Mouse (Mus musculus) liver, embryonic 11.5 days (tissue): ENCODE data around the gene Gm49510. TPM values are rescaled to one million over a fixed set of nuclear protein-coding genes. Genes with fewer than 3 reads are reported as not detected.

Experiments used
- ATAC-seq: fragments of 200-750 bp; cut with Nextera tagmentation; replicated peaks from 2 replicates; pipeline ENCODE4 v1.8.0; 2017; ENCODE audit warnings: moderate number of reproducible peaks, mild to moderate bottlenecking, moderate TSS enrichment, moderate library complexity; ENCODE audit not compliant: low FRiP score
- DNase-seq: peaks from one replicate; pipeline ENCODE4 v3.0.0-alpha.2; 2017; ENCODE audit warnings: low spot score
- H3K27ac ChIP-seq: fragments of 300-500 bp; sonication (generic); 2 replicates; pipeline ENCODE4 v1.5.1; 2014; ENCODE audit warnings: mild to moderate bottlenecking, low read depth, low read length, control low read depth
- H3K27me3 ChIP-seq: fragments of 300-500 bp; sonication (generic); replicated peaks from 2 replicates; pipeline ENCODE4 v1.6.1; 2014; ENCODE audit warnings: low read length, mixed read lengths; ENCODE audit not compliant: control insufficient read depth, insufficient read depth
- H3K36me3 ChIP-seq: fragments of 300-500 bp; sonication (generic); 2 replicates; pipeline ENCODE4 v1.6.1; 2014; ENCODE audit warnings: mild to moderate bottlenecking, low read length, moderate library complexity, mixed read lengths; ENCODE audit not compliant: control insufficient read depth, insufficient read depth
- H3K4me1 ChIP-seq: fragments of 300-500 bp; sonication (generic); replicated peaks from 2 replicates; pipeline ENCODE4 v1.6.1; 2014; ENCODE audit warnings: low read length, mixed read lengths; ENCODE audit not compliant: control insufficient read depth, insufficient read depth
- H3K4me2 ChIP-seq: fragments of 300-500 bp; sonication (generic); 2 replicates; pipeline ENCODE4 v1.6.1; 2014; ENCODE audit warnings: mild to moderate bottlenecking, control low read depth, moderate library complexity
- H3K4me3 ChIP-seq: fragments of 300-500 bp; sonication (generic); 2 replicates; pipeline ENCODE4 v1.5.1; 2014; ENCODE audit warnings: low read depth, low read length, control low read depth
- H3K9ac ChIP-seq: fragments of 300-500 bp; sonication (generic); 2 replicates; pipeline ENCODE4 v1.6.1; 2014; ENCODE audit warnings: low read depth, low read length, control low read depth
- H3K9me3 ChIP-seq: fragments of 300-500 bp; sonication (generic); 2 replicates; pipeline ENCODE4 v1.6.1; 2016; ENCODE audit warnings: low read length, inconsistent platforms, mixed read lengths; ENCODE audit not compliant: control insufficient read depth
- WGBS: fragments of 180-500 bp; shearing (Covaris S2); extraction: QIAGEN DNeasy Blood & Tissue Kit; methylation state at CpG from one replicate; pipeline ENCODE4 v1.1.7; 2014; 5-methylcytosine and 5-hydroxymethylcytosine counted together
- polyA plus RNA-seq: library from polyadenylated mRNA; unstranded; fragments of >200 nt; fragmentation: Nextera tagmentation; extraction: Ambion mirVana; gene quantifications from 2 replicates; pipeline ENCODE4 v1.2.1, GENCODE M21; 2014

Gm49510 gene
- polyA plus RNA-seq, 1 experiment from 2014 or later = 0.55 TPM

DNA sequence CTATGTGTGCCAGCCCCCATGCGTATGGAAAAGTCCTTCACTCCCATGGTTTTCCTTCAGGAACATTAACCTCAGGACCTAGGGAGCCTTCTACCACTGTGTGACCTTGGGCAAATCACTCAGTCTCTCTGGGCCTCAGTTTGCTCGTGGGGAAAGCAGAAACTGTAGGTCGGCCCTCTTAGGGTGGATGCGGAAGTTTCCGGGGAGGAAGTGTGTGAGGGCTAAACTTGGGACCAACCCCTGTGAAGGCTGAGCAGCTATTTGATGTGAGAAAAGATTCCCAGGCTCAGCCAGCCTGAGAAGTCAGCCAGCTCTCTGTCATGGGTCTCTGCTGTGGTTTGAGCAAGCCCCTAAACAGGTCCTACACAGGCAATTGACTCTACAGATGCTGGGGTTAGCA lies 37.2 kb upstream of the Gm49510 start:
- 75% methylated on average over 5 of the region's 5 CpGs for WGBS
- Histone ChIP-seq H3K4me1 (peaks cover 7% of the 10 kb centered on the region), H3K4me3 (no peak overlapping the region), H3K36me3 (no peaks in the 10 kb centered on the region), H3K9ac (no peak overlapping the region), H3K27ac (no peak overlapping the region), H3K9me3 (no peaks in the 10 kb centered on the region), H3K4me2 (no peak overlapping the region), H3K27me3 (no peaks in the 10 kb centered on the region)
- ATAC-seq (no peak), DNase-seq (no peak)

DNA sequence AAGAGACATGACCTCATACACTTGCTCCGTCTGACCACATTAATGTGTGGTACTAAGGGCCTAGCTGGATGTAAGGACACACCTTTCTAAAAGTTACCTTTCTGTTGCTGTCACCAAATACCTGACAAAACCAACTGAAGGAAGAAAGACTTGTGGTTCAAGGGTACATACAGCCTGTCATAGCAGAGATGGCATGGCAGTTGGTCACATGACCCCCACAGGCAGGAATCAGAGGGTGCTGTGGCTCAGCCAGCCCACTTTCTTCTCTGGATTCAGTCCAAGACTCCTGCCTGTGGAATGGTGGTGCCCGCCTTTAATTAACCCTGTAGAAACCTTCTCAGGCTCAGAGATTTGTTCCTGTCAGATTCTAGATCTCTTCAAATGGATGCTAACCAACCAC lies 36.3 kb upstream of the Gm49510 start:
- WGBS = 75% methylated on average over 2 of the region's 2 CpGs
- DNase-seq (no peak), ATAC-seq (no peak)
- Histone ChIP-seq H3K27ac (no peak overlapping the region), H3K4me1 (peaks cover 7% of the 10 kb centered on the region), H3K4me3 (no peak overlapping the region), H3K27me3 (no peaks in the 10 kb centered on the region), H3K36me3 (no peaks in the 10 kb centered on the region), H3K4me2 (no peak overlapping the region), H3K9ac (no peak overlapping the region), H3K9me3 (no peaks in the 10 kb centered on the region)

- WGBS = 33% methylated on average over 13 of the region's 13 CpGs
- H3K9ac ChIP-seq = no peak overlapping the region
- no peak for DNase-seq
- H3K36me3 ChIP-seq = no peaks in the 10 kb centered on the region
- H3K4me2 ChIP-seq = no peak overlapping the region
- ATAC-seq = no peak
- H3K27me3 ChIP-seq = no peaks in the 10 kb centered on the region
- no peak overlapping the region for H3K4me3 ChIP-seq
- peaks cover 5% of the 10 kb centered on the region for H3K4me1 ChIP-seq
- no peaks in the 10 kb centered on the region for H3K9me3 ChIP-seq
- H3K27ac ChIP-seq = no peak overlapping the region
Observed at GRCm38 (mm10) chr15:78863852-78864253, 35.6 kb upstream of the Gm49510 start.

- no peak overlapping the region for H3K4me3 ChIP-seq
- no peaks in the 10 kb centered on the region for H3K36me3 ChIP-seq
- no peaks in the 10 kb centered on the region; the same call in 1 of the 2 replicates for H3K4me1 ChIP-seq
- H3K9ac ChIP-seq = no peak overlapping the region
- DNase-seq = no peak
- ATAC-seq = no peak
- H3K27ac ChIP-seq = peak overlapping the region; percentile 66
- H3K4me2 ChIP-seq = no peak overlapping the region
- no peaks in the 10 kb centered on the region for H3K9me3 ChIP-seq
- WGBS = 49% methylated on average over 9 of the region's 9 CpGs
- H3K27me3 ChIP-seq = no peaks in the 10 kb centered on the region
Observed at GRCm38 (mm10) chr15:78868398-78868797, 31.1 kb upstream of the Gm49510 start.

- Histone ChIP-seq H3K27me3 (no peaks in the 10 kb centered on the region), H3K9me3 (no peaks in the 10 kb centered on the region), H3K36me3 (no peaks in the 10 kb centered on the region), H3K27ac (peak overlapping the region; percentile 66), H3K4me3 (no peak overlapping the region), H3K9ac (no peak overlapping the region), H3K4me1 (no peaks in the 10 kb centered on the region; the same call in 1 of the 2 replicates), H3K4me2 (no peak overlapping the region)
- DNase-seq = no peak
- no peak for ATAC-seq
- 70% methylated on average over 7 of the region's 7 CpGs for WGBS
Observed at GRCm38 (mm10) chr15:78868826-78869233, 30.6 kb upstream of the Gm49510 start.

DNA sequence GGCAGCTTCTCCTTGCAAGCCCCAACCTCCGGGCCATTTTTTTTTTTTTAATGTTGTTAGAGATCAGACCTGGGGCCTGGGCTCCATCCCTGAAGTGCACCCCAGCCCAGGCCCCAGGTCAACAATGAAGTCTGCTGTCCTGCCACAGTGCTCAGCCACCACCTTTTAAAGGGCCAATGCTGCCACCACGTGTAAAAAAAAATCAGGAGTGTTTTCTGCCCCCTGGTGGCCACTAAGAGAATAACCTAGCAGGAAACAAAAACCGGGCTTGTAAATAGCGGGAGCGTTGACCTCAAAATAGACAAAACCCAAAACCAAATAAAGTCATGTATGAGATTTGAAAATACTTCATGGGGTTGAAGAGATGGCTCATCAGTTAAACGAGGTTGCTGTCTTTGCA lies 29.7 kb upstream of the Gm49510 start:
- Histone ChIP-seq H3K4me3 (no peak overlapping the region), H3K4me1 (no peaks in the 10 kb centered on the region), H3K9ac (no peak overlapping the region), H3K27me3 (no peaks in the 10 kb centered on the region), H3K9me3 (no peaks in the 10 kb centered on the region), H3K27ac (no peak overlapping the region), H3K36me3 (no peaks in the 10 kb centered on the region), H3K4me2 (no peak overlapping the region)
- ATAC-seq (no peak), DNase-seq (no peak)
- WGBS = 21% methylated on average over 6 of the region's 6 CpGs

GRCm38 (mm10) chr15:78872021-78872608 lies 27.4 kb upstream of the Gm49510 start:
- Histone ChIP-seq H3K4me3 (no peak overlapping the region), H3K9me3 (no peaks in the 10 kb centered on the region), H3K9ac (peak overlapping the region; percentile 9), H3K36me3 (no peaks in the 10 kb centered on the region), H3K27me3 (no peaks in the 10 kb centered on the region), H3K4me2 (no peak overlapping the region), H3K27ac (no peak overlapping the region), H3K4me1 (peaks cover 10% of the 10 kb centered on the region)
- DNase-seq (no peak), ATAC-seq (no peak)
- WGBS = 64% methylated on average over 5 of the region's 5 CpGs

DNA sequence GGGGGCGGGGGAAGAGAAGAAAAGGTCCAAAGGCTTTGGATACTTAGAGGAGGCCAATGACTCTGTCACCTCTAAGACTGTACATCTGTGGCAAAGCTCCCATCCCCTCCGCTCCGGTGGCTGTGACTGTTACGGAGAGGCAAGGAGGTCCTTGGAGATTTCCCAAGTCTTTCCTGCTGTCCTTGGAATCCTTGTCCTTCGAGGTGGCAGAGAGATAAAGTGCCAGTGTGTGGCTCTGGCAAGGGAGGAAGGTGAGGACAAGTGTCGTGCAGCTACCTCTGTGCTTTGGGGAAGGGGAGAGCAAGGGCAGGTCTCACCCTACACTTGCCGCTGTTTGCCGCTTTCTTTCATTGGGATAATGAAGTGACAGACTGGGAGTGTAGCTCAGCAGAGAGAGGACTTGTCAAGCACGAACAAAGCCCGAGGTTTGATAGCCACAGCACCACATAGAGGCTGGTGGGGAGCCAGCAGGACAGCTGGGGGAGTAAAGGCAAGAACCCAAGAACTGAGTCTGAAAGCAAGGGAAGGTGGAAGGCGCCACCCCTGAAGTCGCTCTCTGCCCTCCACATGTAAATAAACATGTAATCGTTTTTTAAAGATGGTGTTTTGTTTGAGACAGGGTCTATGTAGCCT lies 25.5 kb upstream of the Gm49510 start:
- H3K4me3 ChIP-seq = no peak overlapping the region
- no peak overlapping the region for H3K27ac ChIP-seq
- peaks cover 15% of the 10 kb centered on the region for H3K4me1 ChIP-seq
- no peaks in the 10 kb centered on the region for H3K9me3 ChIP-seq
- 61% methylated on average over 13 of the region's 13 CpGs for WGBS
- H3K4me2 ChIP-seq = no peak overlapping the region
- no peaks in the 10 kb centered on the region for H3K36me3 ChIP-seq
- H3K9ac ChIP-seq = no peak overlapping the region
- ATAC-seq (no peak), DNase-seq (no peak)
- H3K27me3 ChIP-seq = no peaks in the 10 kb centered on the region

- DNase-seq = no peak
- Histone ChIP-seq H3K9me3 (no peaks in the 10 kb centered on the region), H3K27ac (peak overlapping the region; percentile 95; the same call in 1 of the 2 replicates), H3K36me3 (peaks cover 2% of the 10 kb centered on the region; the same call in 1 of the 2 replicates), H3K27me3 (no peaks in the 10 kb centered on the region), H3K4me2 (no peak overlapping the region), H3K4me1 (peaks cover 21% of the 10 kb centered on the region), H3K9ac (no peak overlapping the region), H3K4me3 (no peak overlapping the region)
- 73% methylated on average over 8 of the region's 8 CpGs for WGBS
- ATAC-seq = no peak
Observed at GRCm38 (mm10) chr15:78874989-78875388, 24.5 kb upstream of the Gm49510 start.
